Mouse (Mus musculus) splenic B cell, adult 2 months (primary cell): ENCODE measurements at regions not wholly inside any gene's neighbourhood (a gene's known extent, or its start where the extent isn't known, plus 50 kb on each side); places are given as distances from the start of the nearest gene placed in this dataset.

ENCODE experiments used
- DNase-seq: peaks from one replicate; pipeline ENCODE4 v3.0.0-alpha.2; 2011; ENCODE audit warnings: low read depth, low spot score
- H3K27me3 ChIP-seq: 2 replicates; pipeline ENCODE4 v1.6.1; 2012; ENCODE audit warnings: mild to moderate bottlenecking, low read length, moderate library complexity, mixed read lengths; ENCODE audit not compliant: control insufficient read depth, poor library complexity, insufficient read depth, severe bottlenecking
- H3K36me3 ChIP-seq: 2 replicates; pipeline ENCODE4 v1.6.1; 2012; ENCODE audit warnings: mild to moderate bottlenecking, low read length, moderate library complexity, mixed read lengths; ENCODE audit not compliant: control insufficient read depth, poor library complexity, insufficient read depth, severe bottlenecking

DNA sequence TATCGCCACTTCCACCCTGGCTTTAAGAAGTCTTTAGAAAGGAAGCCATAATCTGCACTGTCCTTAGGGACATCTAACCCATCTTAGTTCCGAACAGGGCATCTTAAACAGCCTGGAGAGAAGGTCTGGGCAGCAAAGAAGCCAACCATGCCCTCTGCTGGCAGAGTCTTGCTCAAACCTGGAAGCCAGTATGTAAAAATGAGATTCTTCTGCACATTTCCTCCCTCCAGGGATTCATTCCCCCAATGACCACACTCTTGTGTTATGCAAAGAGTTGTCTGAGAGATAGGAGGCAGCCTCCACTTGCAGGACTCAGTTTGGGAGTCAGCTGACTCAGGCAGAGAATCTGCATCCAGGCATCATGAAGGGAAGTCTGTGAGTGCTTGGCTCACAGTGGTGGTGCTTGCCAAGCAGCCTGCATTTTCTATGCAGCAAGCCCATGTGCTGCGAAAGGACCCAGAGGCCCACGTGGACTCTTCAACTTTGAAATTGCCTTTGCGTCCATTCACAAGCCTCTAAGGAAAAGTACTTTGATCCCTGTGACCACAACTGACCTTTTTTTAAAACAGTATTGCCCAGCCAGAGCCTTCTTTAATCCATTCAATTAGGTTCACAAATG lies 92.3 kb upstream of the Cd93 start:
- no peaks in the 10 kb centered on the region for H3K36me3 ChIP-seq
- peak; percentile 71 for DNase-seq
- no peaks in the 10 kb centered on the region for H3K27me3 ChIP-seq

DNA sequence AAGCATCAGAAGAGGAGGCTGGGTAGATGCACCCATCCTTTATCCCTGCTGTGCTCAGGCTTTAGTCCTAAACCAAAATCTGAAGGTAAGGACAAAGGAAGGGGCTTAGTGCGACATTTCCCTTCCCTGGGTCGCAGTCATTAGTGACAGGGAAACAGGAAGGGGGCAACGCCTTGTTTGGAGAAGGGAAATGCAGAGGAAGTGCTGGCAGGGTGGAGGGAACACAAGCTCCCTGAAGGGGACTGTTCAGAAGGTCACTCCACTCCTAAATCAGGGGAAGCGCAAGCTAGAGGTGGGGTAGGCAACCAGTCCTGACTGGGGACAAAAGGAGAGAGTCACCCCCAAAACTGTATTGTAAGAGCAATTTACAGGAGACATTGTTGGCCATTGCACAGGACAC lies 88.7 kb upstream of the Cd93 start:
- Histone ChIP-seq H3K36me3 (no peaks in the 10 kb centered on the region), H3K27me3 (no peaks in the 10 kb centered on the region)
- DNase-seq: no peak

DNA sequence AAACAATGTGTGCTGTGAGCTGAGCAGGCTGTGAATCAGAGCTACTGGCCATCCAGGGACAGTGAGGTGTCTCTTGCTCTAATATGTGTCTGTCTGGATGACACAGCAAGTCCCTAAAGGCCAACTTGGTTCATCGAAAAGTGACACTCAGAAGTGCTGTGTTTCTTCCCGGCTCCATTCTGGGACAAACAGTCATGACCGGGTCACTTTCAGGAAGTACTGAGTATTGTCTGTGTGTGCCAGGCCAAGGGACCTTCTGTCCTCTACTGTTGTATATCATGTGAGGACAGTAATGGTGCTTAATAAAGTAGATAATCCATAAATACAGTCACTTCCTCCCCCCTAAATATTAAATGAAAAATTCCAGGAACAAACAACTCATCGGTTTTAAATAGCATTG lies 87.2 kb upstream of the Cd93 start:
- Histone ChIP-seq H3K36me3 (no peaks in the 10 kb centered on the region), H3K27me3 (no peaks in the 10 kb centered on the region)
- no peak for DNase-seq

DNA sequence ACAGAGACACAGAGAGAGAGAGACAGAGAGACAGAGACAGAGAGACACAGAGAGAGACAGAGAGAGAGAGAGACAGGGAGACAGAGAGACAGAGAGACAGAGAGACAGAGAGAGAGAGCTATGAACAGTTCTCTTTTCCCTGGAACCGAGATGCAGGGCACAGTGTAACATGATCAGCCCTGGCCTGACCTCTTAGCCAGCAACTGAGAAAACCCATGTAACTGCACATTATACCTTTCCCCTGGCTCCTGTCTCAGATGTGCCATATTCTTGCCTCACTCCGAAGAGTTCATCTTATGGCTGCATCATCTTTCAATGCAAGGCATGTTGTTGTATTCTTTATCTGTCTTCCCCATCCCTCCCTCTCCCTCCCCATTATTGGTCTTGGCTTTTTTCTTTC lies 86.5 kb upstream of the Cd93 start:
- Histone ChIP-seq H3K27me3 (no peaks in the 10 kb centered on the region), H3K36me3 (no peaks in the 10 kb centered on the region)
- DNase-seq: no peak

DNA sequence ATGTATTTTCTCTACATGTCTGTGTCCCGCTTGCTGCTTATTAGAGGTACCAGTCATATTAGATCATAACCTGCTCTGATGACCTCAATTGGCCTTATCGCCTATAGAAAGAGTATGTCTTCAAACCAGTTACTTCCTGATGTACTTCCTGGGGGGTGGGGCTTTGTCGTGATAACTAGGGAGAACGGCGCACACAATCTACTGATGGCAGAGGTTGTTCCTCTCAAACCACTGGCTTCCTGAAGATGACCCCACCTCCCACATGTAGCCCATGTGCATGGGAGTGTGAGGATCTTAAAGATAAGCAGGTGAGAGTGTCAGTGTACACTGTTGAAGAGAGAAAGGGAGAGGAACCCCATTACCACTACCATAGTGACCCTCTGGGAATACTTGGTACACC lies 84.4 kb upstream of the Cd93 start:
- H3K27me3 ChIP-seq: no peaks in the 10 kb centered on the region
- H3K36me3 ChIP-seq: no peaks in the 10 kb centered on the region
- DNase-seq: no peak

DNA sequence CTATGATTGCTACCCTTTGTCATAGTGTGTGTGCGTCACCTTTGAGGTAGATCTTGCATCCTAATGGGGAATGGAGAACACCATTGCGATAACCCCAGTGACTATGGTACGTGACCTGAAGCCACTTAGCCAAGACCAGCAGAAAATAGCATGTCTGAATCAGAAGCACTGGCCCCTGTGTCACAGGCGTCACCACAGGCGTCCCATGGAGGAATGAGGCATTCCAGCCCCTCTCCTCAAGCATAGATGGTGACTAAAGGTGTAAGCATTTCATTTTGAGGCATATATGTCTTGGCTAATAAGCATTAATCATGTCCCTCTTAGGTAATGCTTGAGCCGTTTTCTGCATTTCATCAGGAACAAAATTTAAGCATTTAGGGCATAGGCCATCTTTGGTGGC lies 82.1 kb upstream of the Cd93 start:
- no peak for DNase-seq
- H3K27me3 ChIP-seq: no peaks in the 10 kb centered on the region

DNA sequence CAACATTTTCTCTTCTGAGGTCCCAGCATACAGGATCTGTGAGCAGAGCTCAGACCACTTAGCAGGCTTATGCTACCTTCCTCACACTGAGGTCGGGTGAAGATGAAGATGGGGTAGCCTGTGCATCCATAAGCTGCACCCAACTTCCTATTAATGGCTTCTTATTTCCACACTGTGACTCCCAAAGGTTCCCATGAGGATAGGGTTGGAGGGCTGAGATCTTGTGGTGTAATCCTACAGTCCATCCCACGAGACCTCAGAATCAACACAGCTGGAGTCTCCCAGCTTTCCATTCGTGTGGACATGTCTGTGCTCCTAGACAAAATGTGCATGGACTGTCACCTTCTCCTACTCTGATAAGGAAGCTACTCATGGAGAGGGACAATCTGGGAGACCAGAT lies 80.0 kb upstream of the Cd93 start:
- no peak for DNase-seq
- Histone ChIP-seq H3K27me3 (no peaks in the 10 kb centered on the region), H3K36me3 (no peaks in the 10 kb centered on the region)

More for the DNA sequence above, 82.1 kb upstream of the Cd93 start:
- H3K36me3 ChIP-seq: no peaks in the 10 kb centered on the region

DNA sequence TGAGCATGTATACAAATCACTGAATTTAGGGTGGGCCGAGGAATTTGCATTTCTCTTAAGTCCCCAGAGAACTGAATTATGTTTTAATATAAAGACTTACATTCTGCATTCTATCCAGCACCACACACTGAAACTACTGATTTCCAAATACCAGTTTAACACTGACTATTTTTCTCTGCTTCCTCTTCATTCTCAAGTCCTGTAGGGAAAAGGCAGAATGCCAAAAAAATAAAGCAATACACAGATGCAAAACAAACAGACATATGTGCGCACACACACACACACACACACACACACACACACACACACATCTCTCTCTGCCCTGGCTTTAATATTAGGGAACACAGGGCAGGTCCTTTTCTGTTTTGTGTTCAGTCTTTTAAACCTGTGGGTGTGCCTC lies 79.6 kb upstream of the Cd93 start:
- no peaks in the 10 kb centered on the region for H3K36me3 ChIP-seq
- DNase-seq: no peak
- H3K27me3 ChIP-seq: no peaks in the 10 kb centered on the region

DNA sequence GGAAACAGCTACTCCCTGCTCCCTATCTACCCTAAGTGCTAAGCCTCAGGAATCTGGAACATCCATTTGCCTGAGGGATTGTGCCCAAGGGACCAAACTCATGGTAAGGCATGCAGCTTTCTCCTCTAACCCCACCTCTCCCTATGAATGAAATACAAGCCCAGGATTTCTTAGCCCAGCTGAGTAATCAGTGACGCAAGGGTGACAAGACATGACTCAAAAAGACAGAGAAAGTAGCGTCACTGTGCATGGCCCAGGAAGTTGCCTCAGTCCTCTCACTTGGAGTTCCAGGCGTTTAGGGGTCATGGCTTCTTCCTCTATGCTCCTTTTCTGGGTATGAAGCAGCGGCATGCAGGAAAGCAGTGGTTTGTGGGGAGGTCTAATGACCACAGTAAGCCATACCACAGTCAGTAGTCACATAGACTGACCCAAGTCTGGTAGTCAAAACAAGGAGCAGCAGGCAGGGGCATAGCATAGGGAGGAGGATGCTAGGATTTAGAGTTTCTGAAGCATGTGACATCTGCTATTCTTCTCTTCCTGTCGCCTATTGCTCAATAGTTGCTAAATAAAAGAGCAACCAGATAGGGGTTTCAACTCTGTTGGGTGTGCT lies 78.7 kb upstream of the Cd93 start:
- Histone ChIP-seq H3K36me3 (no peaks in the 10 kb centered on the region), H3K27me3 (no peaks in the 10 kb centered on the region)
- no peak for DNase-seq

DNA sequence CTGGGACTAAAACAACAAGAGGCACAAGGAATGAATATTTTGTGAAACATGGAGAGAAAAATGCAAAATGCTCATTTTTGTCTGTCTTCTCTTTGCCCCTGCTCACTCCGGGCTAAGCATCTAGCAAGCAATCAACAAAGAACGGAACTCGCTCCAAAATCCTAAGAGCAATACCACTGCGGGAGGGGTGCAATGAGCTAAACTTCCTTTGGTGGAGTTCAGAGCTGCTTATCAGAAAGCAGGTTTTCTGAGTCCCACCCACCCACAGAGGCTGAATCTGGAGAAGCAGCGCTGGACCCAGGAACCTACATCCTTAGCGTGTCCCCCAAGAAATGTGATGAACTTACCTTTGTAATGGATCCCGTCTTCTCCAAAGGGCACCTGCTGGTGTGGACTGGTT lies 76.9 kb upstream of the Cd93 start:
- no peak for DNase-seq
- no peaks in the 10 kb centered on the region for H3K36me3 ChIP-seq
- no peaks in the 10 kb centered on the region for H3K27me3 ChIP-seq

DNA sequence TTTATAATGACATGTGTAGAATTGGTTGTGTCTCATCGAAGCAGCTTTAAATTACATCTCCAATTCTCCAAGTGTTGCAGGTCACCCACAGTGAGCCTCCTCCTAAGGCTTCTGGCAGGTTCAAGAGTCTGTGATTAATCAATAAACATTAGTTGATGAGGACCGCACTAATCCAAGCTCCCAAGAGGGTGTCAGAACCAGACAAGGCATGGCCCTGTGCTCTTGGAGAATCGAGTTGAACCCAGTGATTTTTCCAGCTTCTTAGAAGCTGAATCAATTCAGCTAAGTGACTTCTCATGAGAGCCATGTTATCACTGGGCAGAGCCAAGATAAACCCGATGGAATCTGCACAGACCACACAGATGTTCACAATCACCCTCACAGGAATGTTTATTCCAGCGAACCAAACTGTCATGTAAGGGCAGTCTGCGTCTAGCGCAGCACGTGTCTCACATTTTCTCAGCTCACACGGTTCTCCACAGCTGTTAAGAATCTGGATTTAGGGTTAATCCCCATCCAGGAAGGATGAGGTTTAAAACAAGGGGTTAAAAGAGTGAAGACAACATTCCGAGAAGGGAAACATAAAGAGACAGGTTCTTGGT lies 76.4 kb upstream of the Cd93 start:
- no peak for DNase-seq
- Histone ChIP-seq H3K27me3 (no peaks in the 10 kb centered on the region), H3K36me3 (no peaks in the 10 kb centered on the region)

DNA sequence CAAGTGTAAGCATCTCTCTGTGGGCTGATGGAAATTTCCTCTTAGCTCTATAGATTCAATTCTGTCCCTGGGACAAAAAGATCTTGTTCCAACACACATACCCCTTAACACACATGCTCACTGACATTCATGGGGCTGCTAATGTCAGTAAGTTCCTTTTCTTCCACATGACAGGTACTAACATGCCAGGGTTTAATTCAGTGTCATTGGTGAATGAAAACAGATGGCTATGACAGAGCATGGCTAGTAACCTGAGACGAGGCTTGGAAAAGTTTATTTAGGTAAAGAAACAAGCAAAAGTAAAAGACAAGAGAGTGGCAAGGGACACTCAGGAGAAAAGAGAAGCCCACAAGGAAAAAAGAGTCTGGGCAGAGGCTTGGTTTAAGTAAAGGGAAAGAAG lies 74.5 kb upstream of the Cd93 start:
- DNase-seq: no peak
- H3K27me3 ChIP-seq: no peaks in the 10 kb centered on the region
- H3K36me3 ChIP-seq: no peaks in the 10 kb centered on the region

DNA sequence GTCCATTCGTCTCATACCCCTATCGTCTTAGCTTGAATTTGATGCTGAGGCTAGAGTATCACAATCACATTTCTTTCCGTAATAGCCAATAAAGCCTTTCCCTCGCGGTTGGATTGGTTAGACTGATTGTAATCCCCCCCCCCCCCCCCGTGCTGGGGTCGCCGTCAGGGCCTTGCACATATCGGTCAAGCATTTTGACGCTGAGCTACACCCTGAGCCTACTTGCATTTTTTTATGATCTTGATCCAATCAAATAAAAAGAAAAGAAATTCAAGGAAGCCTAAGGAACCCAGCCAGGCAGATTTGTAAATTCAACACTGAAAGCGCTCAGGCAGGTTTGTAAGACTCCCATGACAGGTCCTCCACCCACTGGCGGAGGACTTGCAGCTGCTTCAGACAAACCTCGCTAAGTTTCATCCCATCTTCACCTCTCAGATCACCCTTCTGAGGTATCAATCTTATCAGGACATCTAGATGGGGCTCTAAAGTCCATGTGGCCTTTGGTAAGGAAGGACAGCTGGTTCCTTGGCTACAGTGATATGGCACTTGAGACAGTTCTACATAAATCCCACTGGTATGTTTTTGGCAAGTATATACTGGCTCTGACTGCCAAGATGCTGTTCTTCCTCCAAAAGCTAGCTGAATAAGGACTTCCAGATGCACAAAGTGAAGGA lies 66.8 kb upstream of the Cd93 start:
- DNase-seq: no peak
- H3K36me3 ChIP-seq: no peaks in the 10 kb centered on the region
- H3K27me3 ChIP-seq: no peaks in the 10 kb centered on the region

DNA sequence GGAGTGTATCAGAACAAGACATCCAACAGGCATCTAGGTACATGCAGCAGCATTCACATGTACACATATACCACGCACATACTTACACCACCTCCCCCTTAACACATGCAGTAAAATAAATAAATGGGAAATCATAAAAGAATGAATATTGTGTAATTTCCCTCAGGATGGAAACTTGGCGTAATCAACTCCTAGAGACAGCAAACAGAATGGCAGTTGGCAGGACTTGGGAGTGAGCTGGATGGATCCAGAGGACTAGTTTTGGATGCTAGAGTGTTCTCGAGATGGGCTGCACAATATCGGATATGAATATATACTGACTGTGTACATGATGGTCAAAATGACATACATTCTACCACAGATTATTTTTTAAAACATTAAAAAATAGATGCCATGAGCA lies 66.0 kb upstream of the Cd93 start:
- Histone ChIP-seq H3K27me3 (no peaks in the 10 kb centered on the region), H3K36me3 (no peaks in the 10 kb centered on the region)
- DNase-seq: no peak

DNA sequence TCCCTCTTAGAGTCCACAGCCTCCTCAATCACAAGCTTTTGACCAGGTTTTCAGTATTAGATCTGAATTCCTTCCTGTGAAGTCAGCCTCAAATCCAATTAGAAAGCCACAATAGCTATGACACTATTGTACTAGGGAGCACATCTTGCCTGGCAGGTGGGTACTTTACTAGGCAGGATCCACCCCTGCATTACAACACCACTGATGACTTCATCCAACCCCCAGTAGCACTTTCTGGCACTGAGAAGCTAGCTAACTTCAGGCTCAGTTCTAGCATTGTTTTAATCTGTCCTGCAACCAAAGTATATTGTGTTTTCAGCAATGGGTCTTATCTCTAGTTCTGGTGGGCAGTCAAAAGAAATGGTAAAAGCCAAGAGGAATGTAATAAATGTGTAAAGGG lies 64.2 kb upstream of the Cd93 start:
- no peaks in the 10 kb centered on the region for H3K36me3 ChIP-seq
- DNase-seq: no peak
- H3K27me3 ChIP-seq: no peaks in the 10 kb centered on the region
